Mouse (Mus musculus): ENCODE results near the gene Apoc3.

- TF ChIP-seq GABPA (IDR thresholded peaks at IDR 0.05; ENCODE audit: insufficient replicate concordance, low read depth, low read length) (no peak), CTCF (conservative IDR thresholded peaks at IDR 0.05 in 1 of 2, IDR thresholded peaks at IDR 0.05 in 1 of 2; ENCODE audit: low read depth in 2 of 2, low read length in 2 of 2) (no peak), RAD21 (IDR thresholded peaks at IDR 0.05; ENCODE audit: low read depth, low read length) (no peak), CHD1 (IDR thresholded peaks at IDR 0.05; ENCODE audit: low read depth, low read length) (no peak), MXI1 (IDR thresholded peaks at IDR 0.05; ENCODE audit: low read depth, low read length) (no peak), POLR2A (IDR thresholded peaks at IDR 0.05; ENCODE audit: low read depth, low read length) (no peak), USF2 (conservative IDR thresholded peaks at IDR 0.05; ENCODE audit: low read depth, low read length) (no peak), NELFE (IDR thresholded peaks at IDR 0.05; ENCODE audit: low read depth, low read length) (no peak), KAT2A (IDR thresholded peaks at IDR 0.05; ENCODE audit: insufficient replicate concordance, low read length) (no peak)
Observed at GRCm38 (mm10) chr9:46270782-46271181, 35.3 kb upstream of the Apoc3 start.

Measured in CH12.LX (cell line).